Mouse (Mus musculus): ENCODE data around the gene Trmt10b.

GRCm38 (mm10) chr4:45259232-45259832, 37.6 kb upstream of the Trmt10b start:
- TF ChIP-seq CTCF (IDR thresholded peaks at IDR 0.05; ENCODE audit: borderline replicate concordance, insufficient read depth, low read length) (no peak), POLR2A (IDR thresholded peaks at IDR 0.05; ENCODE audit: low read depth, low read length) (no peak)
